Mouse (Mus musculus) R1 (cell line): ENCODE measurements around the gene Fcer2a.

Source experiments
- DNase-seq: peaks from one replicate; pipeline ENCODE4 v3.0.0-alpha.2; 2018; ENCODE audit warnings: low read depth, low spot score

The Fcer2a gene

DNA sequence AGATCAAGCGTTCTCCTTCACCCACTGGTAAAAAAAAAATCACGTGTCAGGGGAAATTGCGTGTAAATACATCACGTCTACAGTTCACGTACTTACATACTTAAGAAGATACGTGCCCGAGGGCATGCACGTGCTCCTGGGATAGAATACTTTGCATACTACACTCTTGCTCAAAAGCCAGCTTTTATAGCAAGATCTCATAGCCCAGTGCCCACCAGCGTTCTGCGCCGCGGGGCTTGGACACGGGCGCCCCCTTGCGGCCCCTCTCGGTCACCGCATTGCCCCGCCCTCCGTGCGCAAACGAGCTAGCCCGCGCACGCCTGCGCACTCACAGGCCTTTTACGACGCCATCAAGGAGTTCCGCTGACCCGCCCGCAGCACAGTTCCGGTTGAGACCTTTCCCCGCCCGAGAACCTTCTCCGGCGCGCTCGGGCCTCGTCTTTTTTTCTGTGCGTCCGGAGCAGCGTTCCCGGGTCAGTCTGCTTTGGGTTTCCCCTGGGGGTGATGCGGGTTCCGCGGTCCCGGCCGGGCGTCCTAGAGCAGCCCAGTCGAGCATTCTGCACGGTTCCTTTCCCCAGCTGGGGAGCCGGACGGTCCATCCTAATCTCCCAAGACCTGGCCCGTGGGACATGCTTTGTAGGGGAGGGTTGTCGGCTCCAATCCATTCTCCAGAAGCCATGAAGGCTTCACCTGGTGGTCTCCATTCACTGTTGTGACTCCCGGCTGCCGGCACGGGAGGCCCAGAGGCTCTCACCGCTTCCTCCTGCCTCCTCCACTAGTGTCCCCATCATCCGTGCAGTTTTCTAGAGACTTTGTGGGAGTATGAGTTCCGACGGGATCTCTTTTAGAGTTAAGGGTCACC lies 17.6 kb downstream of the Fcer2a start, which contains the start of gene Trappc5:
TSS of gene Trappc5 (plus strand) at position 169 of the 862 bp plus-strand sequence.
- peak; percentile 95 for DNase-seq

DNA sequence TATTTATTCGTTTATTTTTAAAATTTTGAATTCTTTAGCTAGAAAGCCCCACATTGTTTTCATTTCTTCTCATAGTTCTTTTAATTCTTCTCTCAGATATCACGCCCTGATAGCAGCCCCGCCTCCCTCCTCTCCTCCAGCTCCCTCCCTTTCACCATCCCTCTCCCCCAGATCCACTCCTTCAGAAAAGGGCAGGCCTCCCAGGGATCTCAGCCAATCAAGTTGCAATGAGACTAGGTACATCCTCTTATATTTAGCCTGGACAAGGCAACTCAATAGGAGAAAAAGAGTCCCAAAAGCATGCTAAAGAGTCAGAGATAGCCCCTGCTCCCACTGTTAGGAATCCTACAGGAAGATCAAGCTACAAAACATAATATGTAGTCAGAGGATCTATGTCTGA lies 19.3 kb downstream of the Fcer2a start:
- no peak for DNase-seq

DNA sequence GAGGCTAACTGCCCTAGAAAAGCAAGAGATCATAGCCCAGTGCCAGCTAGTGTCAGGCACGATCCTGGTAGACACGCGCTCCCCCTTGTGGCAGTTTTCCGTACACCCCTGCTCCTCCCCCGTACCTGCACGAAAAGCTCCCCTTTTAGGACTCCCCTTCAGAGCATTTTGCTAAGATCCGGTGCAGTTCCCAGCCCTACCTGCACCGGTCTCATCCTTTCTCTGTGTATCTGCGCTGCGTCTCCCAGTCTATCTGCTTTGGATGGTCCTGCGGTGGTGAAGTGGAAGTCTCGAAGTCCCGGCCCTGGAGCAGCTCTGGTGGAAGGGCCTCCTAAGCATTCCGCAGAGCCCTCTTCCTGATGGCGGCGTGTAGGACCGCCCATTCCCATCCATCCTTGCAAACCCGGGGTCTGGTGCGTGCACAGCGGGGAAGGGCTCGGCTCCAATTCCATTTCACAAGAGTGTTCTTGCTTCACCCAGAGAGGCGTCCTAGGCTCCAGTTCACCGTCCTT lies 21.9 kb downstream of the Fcer2a start, which contains the start of gene Fcor:
TSS of gene Fcor (minus strand) at position 383 of the 512 bp plus-strand sequence.
- peak; percentile 95 for DNase-seq

DNA sequence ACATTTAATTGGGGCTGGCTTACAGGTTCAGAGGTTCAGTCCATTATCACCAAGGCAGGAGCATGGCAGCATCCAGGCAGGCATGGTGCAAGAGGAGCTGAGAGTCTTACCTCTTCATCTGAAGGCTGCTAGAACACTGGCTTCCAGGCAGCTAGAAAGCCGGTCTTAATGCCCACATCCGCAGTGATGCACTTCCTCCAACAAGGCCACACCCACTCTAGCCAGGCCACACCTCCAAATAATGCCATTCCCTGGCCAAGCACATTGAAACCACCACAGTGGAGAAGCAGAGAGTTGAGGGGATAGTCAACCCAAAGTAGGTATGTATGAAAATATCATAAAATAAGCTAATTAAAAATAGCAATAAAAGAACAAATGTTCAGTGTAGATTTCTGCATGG lies 23.6 kb downstream of the Fcer2a start:
- peak; percentile 72 for DNase-seq

DNA sequence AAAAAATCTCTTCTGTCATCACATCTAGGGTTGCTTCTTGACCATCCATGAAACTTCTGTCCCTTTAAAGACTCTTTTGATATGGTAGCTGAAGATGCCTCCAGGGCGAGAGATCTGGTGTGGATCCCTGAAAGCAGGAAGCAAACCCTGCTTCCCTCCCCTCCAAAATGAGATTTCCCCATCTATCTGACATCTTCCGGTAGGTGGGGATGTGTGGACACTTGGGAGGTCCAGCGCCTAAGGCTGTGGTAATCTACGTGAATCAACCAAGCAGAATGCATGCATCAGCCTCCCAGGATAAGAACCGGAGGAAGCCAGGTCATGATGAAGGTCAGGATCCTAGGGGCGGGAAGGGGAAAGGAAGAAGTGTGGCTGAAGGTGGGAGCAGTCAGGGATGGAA lies 28.5 kb downstream of the Fcer2a start, which contains the start of gene Mcemp1:
TSS of gene Mcemp1 (plus strand) at position 248 of the 400 bp plus-strand sequence.
- no peak for DNase-seq

DNA sequence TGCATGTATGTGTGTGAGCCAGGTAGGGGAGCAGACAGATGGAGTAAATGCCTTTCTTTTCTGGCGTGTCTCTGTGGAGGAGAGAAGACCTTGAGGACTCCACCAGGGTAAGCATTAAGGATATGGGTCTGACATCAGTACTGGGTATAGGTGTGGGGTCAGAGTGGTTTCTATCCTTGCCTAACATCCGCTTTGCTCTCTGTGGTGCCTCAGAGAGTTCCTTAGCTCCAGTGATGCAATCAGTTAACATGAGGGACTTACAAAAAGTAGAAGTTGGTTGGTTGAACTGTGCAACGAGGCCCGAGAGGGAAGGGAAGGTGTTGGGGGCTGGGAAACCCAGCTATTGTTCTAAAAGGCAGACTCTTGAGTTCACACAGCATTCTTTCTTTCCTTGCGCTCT lies 29.6 kb downstream of the Fcer2a start:
- no peak for DNase-seq

DNA sequence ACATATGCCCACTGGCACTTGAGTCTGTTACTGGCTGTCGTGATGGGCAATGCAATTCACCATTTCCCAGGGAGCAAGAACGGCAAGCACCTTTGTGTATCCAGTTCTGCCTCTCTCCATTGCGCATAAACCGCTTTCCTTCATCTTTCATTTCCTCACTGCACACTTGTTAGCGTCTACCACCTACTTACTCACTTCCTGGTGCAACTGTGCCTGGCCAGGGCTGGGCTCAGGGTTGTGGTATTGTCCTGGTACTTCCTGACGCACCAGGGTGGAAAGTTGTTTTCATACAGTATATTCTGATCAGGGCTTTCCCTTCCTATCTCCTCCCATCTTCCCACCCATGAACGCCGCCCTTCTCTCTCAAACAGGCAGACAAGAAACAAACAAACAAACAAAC lies 33.1 kb downstream of the Fcer2a start:
- no peak for DNase-seq

DNA sequence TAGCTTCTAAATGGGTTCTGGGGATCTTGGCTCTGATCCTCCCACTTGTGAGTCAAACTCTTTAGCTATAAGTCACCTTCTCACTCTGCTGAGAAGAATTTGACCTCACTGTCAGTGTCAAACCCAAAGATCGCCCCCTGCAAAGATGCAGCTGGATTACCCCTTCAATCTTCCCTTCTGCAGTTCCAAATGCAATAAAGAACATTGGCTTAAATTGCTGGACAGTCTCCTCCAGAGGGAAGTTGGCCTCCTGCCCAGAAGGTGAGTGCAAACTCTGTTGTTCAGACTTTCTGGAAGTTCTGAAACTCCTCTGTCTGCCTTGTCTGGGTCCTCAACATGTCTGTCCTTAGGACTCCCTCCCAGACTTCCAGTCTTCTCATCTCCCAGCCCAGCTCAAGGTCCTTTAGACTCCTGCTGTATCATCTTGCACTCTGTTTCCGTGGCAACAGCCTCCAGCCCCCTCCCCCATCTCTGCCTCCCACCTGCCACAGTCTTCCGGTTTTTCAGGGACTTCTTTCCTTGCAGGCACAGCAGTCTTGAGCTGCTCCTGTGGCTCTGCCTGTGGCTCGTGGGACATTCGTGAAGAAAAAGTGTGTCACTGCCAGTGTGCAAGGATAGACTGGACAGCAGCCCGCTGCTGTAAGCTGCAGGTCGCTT lies 37.1 kb downstream of the Fcer2a start:
- DNase-seq: peak; percentile 48

DNA sequence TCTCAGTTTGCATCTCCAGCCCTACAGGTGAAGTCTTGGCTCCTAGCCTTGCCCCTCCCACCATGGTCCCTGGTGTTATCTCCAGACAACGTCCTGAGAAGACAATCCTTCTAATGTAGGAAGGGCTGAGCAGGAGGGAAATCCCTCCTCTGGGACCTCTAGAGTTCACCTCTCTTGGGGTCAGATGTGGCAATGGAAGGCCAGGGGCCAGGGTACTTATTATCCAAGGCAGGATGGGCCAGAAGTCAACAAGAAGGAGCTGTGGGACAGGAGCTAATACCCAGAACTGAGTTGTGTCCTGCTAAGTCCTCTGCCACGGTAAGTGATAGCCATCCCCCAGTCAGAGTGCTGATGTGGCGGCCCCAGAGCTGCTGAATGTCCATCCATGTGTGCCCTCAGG lies 38.4 kb downstream of the Fcer2a start, which contains the start of gene Retn:
TSS of gene Retn (plus strand) at position 245 of the 400 bp plus-strand sequence.
- no peak for DNase-seq

DNA sequence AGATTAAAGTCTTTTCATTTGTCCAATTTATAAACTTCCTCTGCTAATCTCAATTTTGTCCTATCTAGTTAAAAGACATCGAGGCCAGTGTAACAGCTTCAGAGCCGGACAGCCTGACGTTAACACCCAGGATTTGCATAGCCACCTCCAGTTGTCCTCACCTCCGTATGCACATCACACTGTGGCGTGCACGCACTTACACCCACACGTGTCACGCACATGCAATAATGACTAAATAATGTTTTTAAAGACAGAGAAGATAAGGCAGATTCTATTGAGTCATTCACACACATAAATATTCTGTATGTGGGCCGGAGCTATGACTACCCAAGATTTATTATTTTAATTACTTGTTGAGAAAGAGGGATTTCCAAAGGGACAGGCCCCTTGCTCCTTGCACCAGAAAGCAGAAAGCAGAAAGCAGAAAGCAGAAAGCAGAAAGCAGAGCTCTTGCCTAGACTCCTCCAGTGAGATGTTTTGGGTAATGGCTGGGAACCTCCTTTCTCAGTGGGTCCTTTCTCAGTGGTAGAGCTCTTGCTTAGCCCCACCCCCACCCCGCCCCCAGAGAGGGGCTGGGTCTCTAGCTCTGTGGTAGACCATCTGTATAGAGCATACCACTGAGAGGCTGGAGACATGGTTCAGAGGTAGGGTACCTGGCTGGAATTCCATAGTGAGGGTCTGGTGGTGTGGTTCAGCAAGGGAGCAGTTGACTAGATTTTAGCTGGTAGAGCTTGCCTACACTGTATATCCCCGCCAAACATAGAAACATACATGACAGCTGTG lies 39.1 kb downstream of the Fcer2a start:
- peak; percentile 56 for DNase-seq

DNA sequence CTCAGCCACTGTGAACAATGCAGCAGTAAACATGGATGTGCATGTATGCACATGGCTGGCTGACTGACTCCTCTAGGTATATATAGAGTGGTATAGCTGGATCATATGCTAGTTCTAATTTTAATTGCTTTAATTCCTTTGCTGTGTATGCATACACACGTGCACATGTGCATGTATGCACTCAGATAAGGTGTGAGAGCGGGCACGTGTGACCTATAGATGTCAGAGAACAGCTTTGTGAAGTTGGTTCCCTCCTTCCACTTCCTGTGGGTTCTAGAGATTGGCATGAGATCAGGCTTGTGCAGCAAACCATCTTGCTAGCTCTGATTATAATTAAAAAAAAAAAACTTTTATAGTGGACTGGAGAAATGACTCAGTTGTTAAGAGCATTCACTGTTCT lies 41.1 kb downstream of the Fcer2a start:
- no peak for DNase-seq

DNA sequence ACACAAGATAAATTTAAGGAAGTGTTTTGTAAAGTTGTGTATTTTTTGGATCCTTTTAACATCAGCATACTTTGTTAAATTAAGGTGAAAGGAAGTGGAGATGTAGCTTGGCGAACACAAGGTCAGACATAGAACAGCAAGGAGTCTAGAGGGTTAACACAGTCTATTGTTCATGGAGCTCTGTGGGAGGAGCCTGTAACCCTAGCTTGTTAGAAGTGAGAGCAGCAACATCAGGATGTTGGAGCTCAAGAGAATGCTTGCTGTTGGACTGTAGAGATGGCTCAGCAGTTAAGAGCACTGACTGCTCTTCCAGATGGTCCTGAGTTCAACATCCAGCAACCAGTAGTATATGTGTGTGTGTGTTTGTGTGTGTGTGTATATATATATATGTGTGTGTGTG lies 45.0 kb downstream of the Fcer2a start:
- peak; percentile 80 for DNase-seq

DNA sequence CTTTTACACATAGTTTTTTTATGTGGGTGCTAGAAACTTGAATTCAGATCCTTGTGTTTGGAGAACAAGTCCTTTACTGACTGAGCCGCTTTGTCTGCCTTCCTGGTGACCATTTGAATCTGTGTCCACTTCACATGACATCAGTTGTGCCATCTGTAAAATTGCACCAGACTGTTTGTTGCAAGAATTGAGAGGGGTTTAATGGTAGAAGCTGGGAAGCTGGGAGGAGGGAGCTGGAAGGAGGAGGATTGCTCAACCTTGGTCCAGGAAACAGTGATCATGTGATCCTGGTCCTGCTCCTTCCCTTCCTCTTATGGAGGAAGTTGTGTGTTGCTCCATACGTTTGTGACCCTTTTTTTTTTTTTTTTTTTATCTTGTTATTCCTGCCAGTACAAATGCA lies 45.7 kb downstream of the Fcer2a start:
- DNase-seq: no peak

DNA sequence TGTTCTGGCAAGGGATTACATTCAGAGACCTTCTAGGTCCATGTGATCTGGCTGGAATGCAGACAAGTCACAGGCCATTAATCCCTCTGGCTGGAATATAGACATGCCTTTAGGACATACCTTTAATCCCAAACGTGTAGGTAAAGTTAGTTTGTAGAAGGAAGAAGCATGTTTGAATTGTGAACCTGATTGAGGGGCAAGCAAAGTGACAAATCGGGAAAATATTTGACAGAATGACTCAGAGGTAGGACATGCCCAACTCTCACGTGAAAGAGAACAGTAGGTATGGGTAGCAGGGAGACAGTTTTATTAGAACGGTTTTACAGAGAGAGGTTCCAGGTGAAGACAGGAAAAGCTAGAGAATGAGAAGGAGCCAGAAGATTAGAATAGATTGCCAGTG lies 46.4 kb downstream of the Fcer2a start:
- no peak for DNase-seq

DNA sequence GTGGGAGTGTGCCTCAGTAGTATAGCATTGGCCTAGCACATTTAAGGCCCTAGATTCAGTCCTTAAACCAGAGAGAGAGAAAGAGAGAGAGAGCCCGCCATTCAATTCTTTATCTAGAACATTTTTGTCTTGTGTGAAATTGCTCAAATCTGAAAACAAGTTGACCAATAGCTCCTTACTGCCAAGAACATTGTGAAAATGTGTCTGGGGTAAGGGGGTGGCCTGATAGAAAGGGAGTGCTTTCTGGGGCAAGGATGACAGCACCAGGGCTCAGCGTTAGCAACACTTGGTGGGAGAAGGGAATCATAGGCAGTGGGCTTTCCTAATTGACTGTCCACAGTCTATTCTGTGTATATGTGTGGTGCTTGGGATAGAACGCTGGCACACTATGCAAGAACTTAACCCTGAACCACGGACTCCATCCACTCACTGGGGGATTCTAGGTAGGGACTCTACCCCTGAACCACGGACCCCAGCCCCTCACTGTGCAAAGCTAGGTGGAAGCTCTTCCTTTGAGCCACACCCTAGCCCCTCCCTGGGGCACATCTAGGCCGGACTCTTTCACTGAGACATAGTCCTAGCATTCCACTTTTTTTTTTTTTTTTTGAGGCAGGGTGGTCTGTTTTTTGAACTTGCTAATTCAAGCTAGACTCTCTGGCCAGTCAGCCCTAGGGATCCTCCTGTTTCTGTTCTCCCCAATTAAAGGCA lies 47.0 kb downstream of the Fcer2a start:
- DNase-seq: no peak

DNA sequence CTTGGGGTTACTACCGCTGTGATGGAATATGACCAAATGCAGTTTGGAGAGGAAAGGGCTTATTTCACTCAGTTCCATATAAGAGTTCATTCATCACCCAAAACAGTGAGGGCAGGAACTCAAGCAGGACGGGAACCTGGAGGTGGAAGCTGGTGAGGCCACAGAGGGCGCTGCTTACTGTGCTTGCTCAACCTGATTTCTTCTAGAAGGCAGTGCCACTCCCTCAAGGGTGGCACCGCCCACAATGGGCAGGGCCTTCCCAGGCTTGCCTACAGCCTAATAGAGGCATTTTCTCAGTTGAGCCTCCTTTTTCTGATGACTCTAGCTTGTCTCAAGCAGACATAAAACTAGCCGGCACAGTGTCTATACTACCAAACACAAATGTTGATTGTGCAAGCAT lies 48.2 kb downstream of the Fcer2a start:
- peak; percentile 85 for DNase-seq
